Mouse (Mus musculus): Measurements from ENCODE around the gene Tpm4.

Gene Tpm4

GRCm38 (mm10) chr8:72143256-72143824 lies 8.6 kb downstream of the Tpm4 start:
- no peak for DNase-seq (ENCODE audit: low spot score in 2 of 2)

DNA sequence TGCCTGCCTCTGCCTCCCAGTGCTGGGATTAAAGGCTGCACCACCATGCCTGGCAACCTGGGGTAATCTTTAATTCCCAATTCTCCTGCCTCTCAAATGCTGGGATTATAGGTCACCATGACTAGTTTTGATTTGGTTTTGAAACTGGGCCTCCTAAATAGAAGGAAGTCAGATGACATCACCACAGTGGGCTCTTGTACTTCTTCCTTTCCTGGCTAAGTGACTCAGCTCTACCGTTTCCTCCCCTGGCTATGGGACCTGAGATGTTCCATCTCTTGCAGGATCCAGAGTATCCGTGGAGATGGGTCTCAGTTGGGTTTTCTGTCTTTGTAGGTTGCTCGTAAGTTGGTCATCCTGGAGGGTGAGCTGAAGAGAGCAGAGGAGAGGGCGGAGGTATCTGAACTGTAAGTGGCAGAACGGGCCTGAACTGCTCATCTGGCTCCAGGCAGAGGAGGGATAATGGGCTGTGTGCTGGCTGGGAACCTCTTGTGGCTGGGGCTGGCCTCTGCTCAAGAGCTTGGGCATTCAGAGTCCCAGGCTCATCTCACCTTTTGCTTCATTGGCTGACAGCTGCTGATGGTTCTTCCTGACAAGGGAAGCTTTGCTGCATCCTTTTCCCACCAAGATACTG lies 9.7 kb downstream of the Tpm4 start:
- DNase-seq (ENCODE audit: low spot score in 2 of 2): no peak

DNA sequence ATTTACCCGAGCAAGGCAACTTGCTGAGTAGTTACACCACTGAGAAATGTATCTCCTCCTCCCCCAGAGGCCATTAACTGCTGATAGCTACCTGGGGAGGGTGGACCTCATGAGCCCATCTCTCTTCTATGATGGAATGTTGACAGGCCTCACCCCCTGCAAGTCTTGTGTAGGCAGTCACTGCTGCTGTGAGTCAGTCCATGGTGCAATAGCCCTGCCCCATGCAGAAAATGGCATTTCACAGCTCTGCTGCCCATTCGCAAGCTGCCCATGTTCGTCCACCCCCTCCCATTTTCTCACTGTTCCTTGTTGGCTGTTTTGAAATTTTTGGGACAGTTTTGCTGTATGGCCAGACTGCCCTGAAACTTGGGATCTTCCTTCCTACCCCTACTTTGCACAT lies 10.7 kb downstream of the Tpm4 start:
- DNase-seq (ENCODE audit: low spot score in 2 of 2): no peak

- no peak for DNase-seq (ENCODE audit: low spot score in 2 of 2)
Measured at GRCm38 (mm10) chr8:72146056-72146455, 11.3 kb downstream of the Tpm4 start.

DNA sequence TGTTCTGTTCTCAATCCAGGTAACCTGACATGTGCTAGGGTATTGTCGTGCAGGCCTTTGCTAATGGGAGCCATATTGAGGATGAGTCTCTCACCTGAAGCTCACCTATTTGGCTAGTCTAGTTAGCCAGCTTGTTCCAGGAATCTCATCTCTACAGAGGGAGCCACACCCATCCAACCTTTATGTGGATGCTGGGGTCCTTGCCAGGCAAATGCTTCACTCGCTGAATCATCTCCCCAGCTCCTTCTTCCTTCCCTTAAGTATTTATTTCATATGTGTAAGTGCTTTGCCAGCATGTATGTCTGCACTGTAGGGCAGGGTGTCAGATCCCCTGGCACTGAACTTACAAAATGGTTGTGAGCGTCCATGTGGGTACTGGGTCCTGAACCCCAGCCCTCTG lies 11.8 kb downstream of the Tpm4 start:
- no peak for DNase-seq (ENCODE audit: low spot score in 2 of 2)

GRCm38 (mm10) chr8:72147266-72147665 lies 12.5 kb downstream of the Tpm4 start:
- DNase-seq (ENCODE audit: low spot score in 2 of 2): no peak

DNA sequence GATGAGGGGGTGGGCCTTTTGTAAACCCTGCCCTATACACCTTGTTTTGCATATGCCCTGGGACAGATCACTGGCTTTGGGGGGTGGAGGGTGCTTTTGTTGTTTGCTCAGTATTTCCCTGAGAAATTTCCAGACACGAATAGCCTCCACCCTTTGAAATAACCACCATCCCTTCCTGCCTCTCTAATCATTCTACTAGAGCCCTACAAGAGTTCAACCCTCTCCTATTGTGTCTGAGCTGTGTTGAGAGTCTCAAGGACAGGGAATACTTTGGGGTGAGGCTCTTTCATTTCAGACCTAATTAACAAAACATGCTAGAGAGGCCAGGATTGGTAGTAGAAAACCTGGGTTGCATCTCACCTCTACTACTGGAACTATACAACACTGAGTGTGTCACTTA lies 14.3 kb downstream of the Tpm4 start:
- no peak for DNase-seq (ENCODE audit: low spot score in 2 of 2)

DNA sequence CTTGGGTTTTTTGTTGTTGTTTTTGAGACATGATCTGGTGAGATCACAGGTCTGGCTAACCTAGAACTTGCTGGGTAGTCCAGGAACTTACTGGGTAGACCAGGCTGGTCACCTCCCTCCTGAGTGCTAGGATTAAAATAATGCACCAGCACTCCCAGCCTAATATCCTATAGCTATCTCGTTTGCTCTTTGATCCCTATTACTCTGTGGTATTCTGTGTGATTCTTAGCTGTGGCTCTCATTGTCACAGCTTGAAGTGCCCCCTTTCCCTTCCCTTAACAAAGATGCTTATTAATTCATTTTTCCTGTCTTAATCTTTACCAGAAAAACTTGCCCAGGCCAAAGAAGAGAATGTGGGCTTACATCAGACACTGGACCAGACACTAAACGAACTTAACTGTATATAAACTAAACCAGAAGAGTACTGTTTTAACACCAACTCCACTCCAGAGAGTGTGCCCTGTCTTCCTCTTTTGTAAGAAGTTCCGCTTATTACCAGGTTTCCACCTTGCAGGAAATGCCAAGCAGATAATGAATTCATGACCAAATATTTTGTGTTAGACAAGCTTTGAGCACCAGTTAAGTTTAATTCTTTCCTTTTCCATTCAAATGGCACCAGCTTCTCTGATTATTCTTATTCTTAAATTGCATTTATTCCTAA lies 16.8 kb downstream of the Tpm4 start:
- no peak for DNase-seq (ENCODE audit: low spot score in 2 of 2)

- DNase-seq (ENCODE audit: low spot score in 2 of 2): no peak
Measured at GRCm38 (mm10) chr8:72153382-72153781, 18.6 kb downstream of the Tpm4 start.

DNA sequence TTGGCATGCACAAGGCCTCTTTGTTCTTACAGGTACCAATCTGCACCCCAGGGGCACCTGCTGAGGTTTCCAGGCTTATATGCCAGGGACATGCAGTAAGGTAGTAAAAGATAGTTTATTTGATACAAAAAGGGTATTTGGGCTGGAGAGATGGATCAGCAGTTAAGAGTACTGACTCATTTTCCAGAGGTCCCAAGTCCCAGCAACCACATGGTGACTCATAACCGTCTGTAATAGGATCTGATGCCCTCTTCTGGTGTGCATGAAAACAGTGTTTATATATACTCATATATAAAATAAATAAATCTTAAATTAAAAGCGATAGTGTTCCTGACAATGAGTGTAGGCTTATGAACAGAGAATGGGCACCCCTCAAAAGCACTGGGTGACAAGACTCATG lies 23.3 kb downstream of the Tpm4 start:
- no peak for DNase-seq (ENCODE audit: low spot score in 2 of 2)

- no peak for DNase-seq (ENCODE audit: low spot score in 2 of 2)
Measured at GRCm38 (mm10) chr8:72158726-72159125, 24.0 kb downstream of the Tpm4 start.

DNA sequence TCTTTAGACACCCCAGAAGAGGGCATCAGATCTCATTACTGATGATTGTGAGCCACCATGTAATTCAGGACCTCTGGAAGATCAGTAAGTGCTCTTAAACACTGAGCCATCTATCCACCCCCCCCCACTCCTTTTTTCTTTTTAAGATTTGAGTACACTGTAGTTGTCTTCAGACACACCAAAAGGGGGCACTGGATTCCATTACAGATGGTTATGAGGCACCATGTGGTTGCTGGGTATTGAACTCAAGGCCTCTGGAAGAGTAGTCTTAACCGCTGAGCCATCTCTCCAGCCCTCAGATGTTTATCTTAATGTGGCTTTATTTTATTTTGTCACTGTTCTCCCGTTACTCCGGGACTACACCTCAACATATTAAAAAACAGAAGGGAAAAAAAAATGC lies 25.2 kb downstream of the Tpm4 start:
- DNase-seq (ENCODE audit: low spot score in 2 of 2): no peak

- DNase-seq (ENCODE audit: low spot score in 2 of 2): peak; percentile 99 to 100
Measured at GRCm38 (mm10) chr8:72160707-72161697, 26.2 kb downstream of the Tpm4 start, which contains the start of gene Rab8a. Rab8a (plus strand) TSS chr8:72161200.

GRCm38 (mm10) chr8:72162821-72163220 lies 28.0 kb downstream of the Tpm4 start:
- no peak for DNase-seq (ENCODE audit: low spot score in 2 of 2)

- peak in 1 of 2 experiments; percentile 45 for DNase-seq (ENCODE audit: low spot score in 2 of 2)
Measured at GRCm38 (mm10) chr8:72169098-72169668, 34.4 kb downstream of the Tpm4 start.

DNA sequence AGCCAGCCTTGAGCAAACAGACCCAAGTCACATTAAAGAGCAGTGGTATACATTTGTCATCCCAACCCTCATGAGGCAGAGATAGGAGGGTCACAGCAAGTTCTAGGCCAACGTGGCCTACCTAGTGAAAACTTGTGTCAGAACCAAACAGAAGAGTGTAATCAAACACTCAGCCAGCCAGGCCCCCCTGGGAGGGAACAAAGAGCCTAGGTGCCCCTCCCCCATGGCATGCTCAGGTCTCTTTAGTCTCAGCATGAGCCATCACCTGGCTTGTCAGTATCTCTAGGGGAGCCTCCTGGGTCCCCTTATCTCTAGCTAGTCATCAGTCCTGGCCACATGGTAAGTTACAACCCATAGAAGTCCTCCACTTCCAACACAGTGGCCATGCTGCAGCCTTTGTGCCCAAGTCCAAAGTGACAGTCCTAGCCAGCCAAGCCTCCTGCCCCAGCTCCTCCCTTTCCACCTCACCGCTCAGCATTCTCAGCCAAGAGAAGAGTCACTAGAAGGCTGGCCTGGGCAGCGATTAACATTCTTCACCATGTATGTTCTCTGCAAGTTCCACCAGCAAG lies 35.0 kb downstream of the Tpm4 start:
- DNase-seq (ENCODE audit: low spot score in 2 of 2): peak in 1 of 2 experiments; percentile 27

DNA sequence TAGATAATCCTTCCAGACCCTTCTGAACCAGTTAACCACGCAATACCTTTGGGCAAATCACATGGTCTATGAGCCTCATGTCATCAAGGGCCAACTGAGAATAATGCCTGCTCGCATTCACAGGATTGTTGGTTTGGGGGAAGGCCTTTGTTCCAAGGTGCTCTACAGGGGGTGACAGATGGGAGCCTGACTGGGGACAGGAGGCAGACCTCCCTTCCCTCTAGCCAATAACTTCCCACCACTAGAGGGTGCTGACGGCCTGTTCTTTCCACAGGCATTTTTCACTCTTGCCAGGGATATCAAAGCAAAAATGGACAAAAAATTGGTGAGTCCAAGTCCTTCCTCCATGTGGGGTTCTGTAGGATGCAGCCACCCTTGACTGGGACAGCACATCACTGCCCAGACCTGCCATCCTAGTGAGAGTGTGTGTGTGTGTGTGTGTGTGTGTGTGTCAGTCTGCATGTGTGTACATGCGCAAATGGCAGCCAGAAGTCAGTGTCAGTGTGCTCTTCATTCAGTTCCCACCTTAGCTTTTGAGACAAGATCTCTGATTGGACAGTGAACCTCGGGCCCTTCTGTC lies 42.7 kb downstream of the Tpm4 start:
- DNase-seq (ENCODE audit: low spot score in 2 of 2): peak; percentile 43 to 67

DNA sequence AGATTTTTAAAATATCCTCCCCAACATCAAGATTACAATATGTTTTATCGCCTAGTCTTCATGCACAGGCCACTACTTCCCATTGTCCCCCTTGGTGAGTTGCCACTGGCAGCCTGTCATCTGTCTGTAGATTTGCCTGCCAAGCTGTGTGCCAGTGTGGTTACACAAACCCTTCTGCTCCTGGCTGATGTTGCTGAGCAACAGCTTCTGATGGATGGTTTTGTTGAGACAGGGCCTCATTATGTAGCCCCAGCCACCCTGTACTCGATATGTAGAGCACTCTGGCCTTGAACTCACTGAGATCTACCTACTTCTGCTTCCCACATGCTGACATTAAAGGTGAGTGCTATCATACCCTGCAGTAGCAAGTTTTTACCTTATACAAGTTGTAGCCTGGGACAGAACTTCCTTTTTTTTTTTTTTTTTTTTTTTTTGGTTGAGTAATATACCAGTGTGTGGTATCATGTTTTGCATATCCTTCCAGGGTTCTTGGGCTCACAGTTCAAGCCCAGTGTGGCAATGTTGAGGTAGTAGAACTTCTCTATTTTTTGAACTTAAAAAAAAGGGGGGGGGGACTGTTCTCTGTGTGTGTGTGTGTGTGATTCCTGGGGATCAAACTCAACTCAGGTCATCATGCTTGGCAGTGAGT lies 48.9 kb downstream of the Tpm4 start:
- DNase-seq (ENCODE audit: low spot score in 2 of 2): no peak

GRCm38 (mm10) chr8:72187793-72188331 lies 53.1 kb downstream of the Tpm4 start:
- DNase-seq (ENCODE audit: low spot score in 2 of 2): no peak

Data from spleen, postnatal 14 days (tissue).